Mouse (Mus musculus) yolk sac, embryonic 10.5 days (tissue): ENCODE measurements around the gene Rhno1.

Experiments used
- DNase-seq: peaks from one replicate; pipeline ENCODE4 v3.0.0-alpha.2; 2017; ENCODE audit warnings: low spot score

The Rhno1 gene

GRCm38 (mm10) chr6:128363007-128363825 is 505 bp upstream of the Rhno1 start:
- no peak for DNase-seq

GRCm38 (mm10) chr6:128361901-128362300 is 810 bp downstream of the Rhno1 start:
- no peak for DNase-seq

GRCm38 (mm10) chr6:128358999-128359398 is 3.7 kb downstream of the Rhno1 start:
- DNase-seq = no peak

- DNase-seq = peak; percentile 96
Observed at GRCm38 (mm10) chr6:128355726-128356416, 6.8 kb downstream of the Rhno1 start, which contains the start of gene Tulp3. TSS of gene Tulp3 (minus strand) at chr6:128355851.

GRCm38 (mm10) chr6:128355201-128355681 is 7.5 kb downstream of the Rhno1 start:
- no peak for DNase-seq

GRCm38 (mm10) chr6:128354140-128354539 is 8.6 kb downstream of the Rhno1 start:
- DNase-seq = no peak

GRCm38 (mm10) chr6:128349711-128350110 is 13.0 kb downstream of the Rhno1 start:
- DNase-seq = no peak

- no peak for DNase-seq
Observed at GRCm38 (mm10) chr6:128346782-128347181, 15.9 kb downstream of the Rhno1 start.

- DNase-seq = no peak
Observed at GRCm38 (mm10) chr6:128345623-128346022, 17.1 kb downstream of the Rhno1 start.

GRCm38 (mm10) chr6:128341956-128342723 is 20.6 kb downstream of the Rhno1 start:
- DNase-seq = no peak

GRCm38 (mm10) chr6:128338876-128339275 is 23.8 kb downstream of the Rhno1 start:
- peak; percentile 36 for DNase-seq

GRCm38 (mm10) chr6:128337467-128337866 is 25.2 kb downstream of the Rhno1 start:
- peak; percentile 60 for DNase-seq

- DNase-seq = peak; percentile 77
Observed at GRCm38 (mm10) chr6:128334397-128335124, 28.1 kb downstream of the Rhno1 start.

- DNase-seq = peak; percentile 38
Observed at GRCm38 (mm10) chr6:128318317-128318716, 44.4 kb downstream of the Rhno1 start.

GRCm38 (mm10) chr6:128315597-128315996 is 47.1 kb downstream of the Rhno1 start:
- no peak for DNase-seq

GRCm38 (mm10) chr6:128314796-128315195 is 47.9 kb downstream of the Rhno1 start:
- no peak for DNase-seq

GRCm38 (mm10) chr6:128308311-128308710 is 54.4 kb downstream of the Rhno1 start:
- DNase-seq = peak; percentile 76
